Mouse (Mus musculus): Measurements from ENCODE around the gene Cdpf1. TPM values are rescaled to one million over a fixed set of nuclear protein-coding genes. Genes with fewer than 3 reads are reported as not detected.

The Cdpf1 gene
- 22.8 and 24.3 TPM in 2 replicates for polyA plus RNA-seq (2015; fragmentation: Nextera tagmentation; extraction: Ambion mirVana)

DNA sequence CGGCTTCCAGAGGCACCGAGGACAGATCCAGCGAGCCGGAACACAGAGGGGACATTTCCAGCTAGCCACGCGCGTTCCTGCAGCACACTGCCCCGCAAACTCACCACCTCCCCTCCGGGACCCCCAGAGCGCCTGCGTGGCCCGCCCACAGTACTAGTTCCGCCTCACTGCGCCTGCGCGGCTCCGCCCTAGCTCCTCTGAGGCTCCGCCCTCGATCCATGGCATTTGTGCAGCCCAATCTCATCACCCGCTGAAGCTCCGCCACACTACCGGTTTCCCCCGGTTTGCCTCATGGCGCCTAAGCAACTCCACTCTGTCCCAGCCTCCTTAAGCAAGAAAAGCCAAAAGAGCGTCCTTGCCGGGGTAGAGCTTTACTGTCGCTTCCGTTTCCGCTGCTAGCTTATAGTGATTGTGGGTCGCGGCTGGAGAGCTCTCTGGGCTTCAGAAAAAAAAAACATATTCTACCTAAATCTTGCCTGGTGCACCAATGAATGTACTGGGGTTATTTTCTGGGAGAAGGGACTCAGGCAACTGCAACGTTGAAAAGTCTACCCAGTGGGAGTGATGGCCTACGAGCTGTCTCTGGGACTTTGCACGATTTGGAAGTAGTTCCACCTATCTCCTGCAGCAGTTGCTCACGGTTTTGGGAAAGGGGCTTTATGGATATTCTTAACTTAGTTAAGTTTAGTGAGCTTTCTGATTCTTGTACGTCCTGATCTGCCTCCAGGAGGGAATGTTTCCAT is at the start of gene Cdpf1:
Cdpf1 (minus strand) TSS at position 163 of the 743 bp plus-strand sequence.
- Histone ChIP-seq H3K9me3 (no peaks in the 10 kb centered on the region), H3K4me1 (peaks cover 18% of the 10 kb centered on the region), H3K4me2 (replicated peaks) (peak within 1 kb of the TSS; percentile 70), H3K9ac (replicated peaks) (peak within 1 kb of the TSS; percentile 77), H3K27ac (replicated peaks) (peak within 1 kb of the TSS; percentile 95), H3K27me3 (no peaks in the 10 kb centered on the region), H3K36me3 (no peaks in the 10 kb centered on the region), H3K4me3 (peak within 1 kb of the TSS; percentile 74)
- ATAC-seq (replicated peaks): peak; percentile 96
- whole genome bisulfite sequencing: 3% methylated on average over 36 of the region's 36 CpGs

GRCm38 (mm10) chr15:85859490-85860031 is 48.1 kb upstream of the Cdpf1 start, which contains the start of gene Gtse1:
Gene Gtse1, plus strand, starts transcription at chr15:85859745.
- Histone ChIP-seq H3K27me3 (no peaks in the 10 kb centered on the region), H3K36me3 (peaks cover 11% of the 10 kb centered on the region; the same call in 1 of the 2 replicates), H3K4me1 (peaks cover 27% of the 10 kb centered on the region), H3K9me3 (no peaks in the 10 kb centered on the region), H3K4me2 (replicated peaks) (peak within 1 kb of the TSS; percentile 84), H3K9ac (replicated peaks) (peak within 1 kb of the TSS; percentile 67), H3K4me3 (peak within 1 kb of the TSS; percentile 48), H3K27ac (replicated peaks) (peak within 1 kb of the TSS; percentile 68)
- peak; percentile 100 for ATAC-seq (replicated peaks)
- under 1% methylated on average over 42 of the region's 42 CpGs for WGBS

DNA sequence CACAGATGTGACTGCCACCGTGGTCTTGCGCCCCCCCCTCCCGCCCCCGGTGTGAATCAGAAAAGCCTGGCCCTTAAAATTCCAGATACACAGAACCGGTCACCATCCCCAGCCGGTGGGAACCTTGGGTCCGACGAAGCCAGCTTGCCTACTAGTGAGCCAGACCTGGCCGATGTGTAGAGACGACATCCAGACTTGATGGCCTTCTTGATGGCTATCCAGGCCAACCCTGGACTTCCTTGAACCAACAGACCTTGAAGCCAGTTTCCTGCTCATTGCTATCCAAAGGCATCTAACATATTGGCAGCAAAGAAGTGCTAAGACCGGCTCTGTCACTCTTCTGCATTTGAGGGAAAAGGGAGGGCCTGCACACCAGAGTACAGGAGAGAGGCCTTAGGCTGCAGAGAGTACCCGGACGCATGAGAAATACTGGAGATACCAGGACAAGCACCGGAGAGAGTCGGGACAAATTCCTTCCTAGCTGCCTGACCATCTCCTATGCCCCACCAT is 47.5 kb upstream of the Cdpf1 start:
- Histone ChIP-seq H3K27me3 (no peaks in the 10 kb centered on the region), H3K36me3 (peaks cover 11% of the 10 kb centered on the region; the same call in 1 of the 2 replicates), H3K9me3 (no peaks in the 10 kb centered on the region), H3K4me1 (peaks cover 27% of the 10 kb centered on the region), H3K27ac (replicated peaks) (peak overlapping the region; percentile 68), H3K9ac (replicated peaks) (peak overlapping the region; percentile 67), H3K4me2 (replicated peaks) (peak overlapping the region; percentile 57), H3K4me3 (peak overlapping the region; percentile 48)
- WGBS: 8% methylated on average over 15 of the region's 15 CpGs
- ATAC-seq (replicated peaks): peak; percentile 36

DNA sequence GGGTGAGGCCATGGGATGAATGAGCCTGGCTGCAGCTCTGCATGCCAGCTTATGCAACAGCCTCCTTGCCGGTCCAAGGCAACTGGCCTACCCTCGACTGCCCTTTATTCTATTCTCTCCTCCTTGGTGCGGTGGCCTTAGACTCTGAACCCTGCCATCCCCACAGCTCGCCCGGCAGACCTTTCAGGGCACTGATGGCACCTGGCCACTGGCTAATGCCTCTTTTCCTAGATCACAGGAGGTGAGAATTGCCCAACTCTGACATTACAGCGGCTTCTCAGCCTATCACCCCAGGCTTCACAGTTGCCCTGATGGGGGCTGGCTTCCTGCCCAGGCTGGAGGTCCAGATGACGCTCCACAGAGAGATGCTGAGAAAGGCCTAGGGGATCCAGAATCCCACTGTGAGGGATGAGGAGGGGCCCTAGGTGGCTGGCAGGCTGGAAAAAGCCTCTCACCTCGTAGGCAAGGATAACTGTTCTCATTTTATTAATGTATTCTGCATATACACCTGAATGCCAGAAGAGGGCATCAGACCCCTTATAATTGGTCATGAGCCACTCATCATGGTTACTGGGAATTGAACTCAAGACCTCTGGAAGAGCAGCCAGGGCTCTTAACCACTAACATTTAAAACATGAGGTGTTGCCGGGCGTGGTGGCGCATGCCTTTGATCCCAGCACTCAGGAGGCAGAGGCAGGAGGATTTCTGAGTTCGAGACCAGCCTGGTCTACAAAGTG is 40.3 kb upstream of the Cdpf1 start:
- Histone ChIP-seq H3K27ac (replicated peaks) (no peak overlapping the region), H3K4me2 (replicated peaks) (no peak overlapping the region), H3K27me3 (no peaks in the 10 kb centered on the region), H3K4me1 (no peaks in the 10 kb centered on the region), H3K36me3 (no peaks in the 10 kb centered on the region), H3K9ac (replicated peaks) (no peak overlapping the region), H3K4me3 (no peak overlapping the region), H3K9me3 (no peaks in the 10 kb centered on the region)
- no peak for ATAC-seq (replicated peaks)
- 73% methylated on average over 12 of the region's 12 CpGs for WGBS

GRCm38 (mm10) chr15:85845071-85845470 is 33.6 kb upstream of the Cdpf1 start:
- no peak overlapping the region for H3K9ac ChIP-seq (replicated peaks)
- no peaks in the 10 kb centered on the region for H3K9me3 ChIP-seq
- no peaks in the 10 kb centered on the region for H3K4me1 ChIP-seq
- no peaks in the 10 kb centered on the region for H3K36me3 ChIP-seq
- H3K27ac ChIP-seq (replicated peaks): no peak overlapping the region
- no peaks in the 10 kb centered on the region for H3K27me3 ChIP-seq
- H3K4me3 ChIP-seq: no peak overlapping the region
- no peak for ATAC-seq (replicated peaks)
- no peak overlapping the region for H3K4me2 ChIP-seq (replicated peaks)

GRCm38 (mm10) chr15:85841796-85842360 is 30.4 kb upstream of the Cdpf1 start:
- H3K4me1 ChIP-seq: no peaks in the 10 kb centered on the region
- no peak overlapping the region for H3K27ac ChIP-seq (replicated peaks)
- WGBS: 80% methylated on average over 5 of the region's 5 CpGs
- H3K27me3 ChIP-seq: no peaks in the 10 kb centered on the region
- no peaks in the 10 kb centered on the region for H3K36me3 ChIP-seq
- no peaks in the 10 kb centered on the region for H3K9me3 ChIP-seq
- no peak overlapping the region for H3K4me2 ChIP-seq (replicated peaks)
- H3K4me3 ChIP-seq: no peak overlapping the region
- no peak for ATAC-seq (replicated peaks)
- no peak overlapping the region for H3K9ac ChIP-seq (replicated peaks)

DNA sequence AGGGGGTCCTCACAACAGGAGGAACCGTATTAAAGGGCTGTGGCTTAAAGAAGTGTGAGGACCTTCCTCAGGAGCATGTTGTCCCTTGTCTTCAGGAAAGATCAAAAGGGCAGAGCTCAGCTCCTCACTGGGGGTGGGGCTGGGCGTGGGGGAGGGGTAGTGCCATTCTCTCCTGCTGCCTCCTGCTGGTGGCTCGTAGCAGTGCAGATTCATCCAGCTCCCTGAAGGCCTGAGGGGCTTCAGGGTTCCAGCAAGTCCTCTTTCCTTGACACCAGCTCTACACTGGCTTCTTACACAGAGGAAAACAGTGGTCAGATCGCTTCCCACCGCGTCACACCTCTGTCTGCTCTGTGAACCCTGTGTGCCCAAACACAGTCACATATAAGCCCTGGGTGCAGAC is 29.5 kb upstream of the Cdpf1 start:
- Histone ChIP-seq H3K27ac (replicated peaks) (no peak overlapping the region), H3K36me3 (no peaks in the 10 kb centered on the region), H3K4me1 (no peaks in the 10 kb centered on the region), H3K27me3 (no peaks in the 10 kb centered on the region), H3K4me3 (no peak overlapping the region), H3K9me3 (no peaks in the 10 kb centered on the region), H3K9ac (replicated peaks) (no peak overlapping the region), H3K4me2 (replicated peaks) (no peak overlapping the region)
- ATAC-seq (replicated peaks): no peak
- 38% methylated on average over 6 of the region's 6 CpGs for WGBS

- ATAC-seq (replicated peaks): no peak
- no peak overlapping the region for H3K4me2 ChIP-seq (replicated peaks)
Observed at GRCm38 (mm10) chr15:85836887-85837286, 25.4 kb upstream of the Cdpf1 start.

DNA sequence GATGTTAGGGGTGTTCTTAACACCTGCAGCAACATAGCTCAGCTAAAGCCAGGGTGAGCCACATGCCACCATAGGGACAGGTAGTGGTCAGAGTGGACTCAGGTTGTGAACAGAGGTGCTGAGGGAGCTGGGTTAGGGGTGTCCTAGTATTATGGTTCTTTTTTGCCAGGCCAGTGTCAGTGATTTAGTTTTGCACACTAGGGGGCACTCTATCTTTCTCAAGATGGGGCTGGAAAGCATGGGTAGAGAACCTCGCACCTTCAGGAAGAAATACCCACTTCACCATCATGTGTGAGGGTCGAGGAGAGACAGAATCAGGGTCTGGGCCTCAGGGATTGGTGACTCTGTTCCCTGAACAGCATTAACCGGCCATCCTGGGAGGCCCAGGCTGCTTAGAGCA is 23.8 kb upstream of the Cdpf1 start:
- no peak for ATAC-seq (replicated peaks)
- Histone ChIP-seq H3K27ac (replicated peaks) (no peak overlapping the region), H3K4me3 (no peak overlapping the region), H3K36me3 (no peaks in the 10 kb centered on the region), H3K9me3 (no peaks in the 10 kb centered on the region), H3K9ac (replicated peaks) (no peak overlapping the region), H3K4me1 (peaks cover 14% of the 10 kb centered on the region), H3K4me2 (replicated peaks) (no peak overlapping the region), H3K27me3 (no peaks in the 10 kb centered on the region)
- WGBS: 60% methylated on average over 3 of the region's 3 CpGs

More at GRCm38 (mm10) chr15:85836887-85837286, 25.4 kb upstream of the Cdpf1 start:
- H3K27ac ChIP-seq (replicated peaks): no peak overlapping the region
- no peak overlapping the region for H3K4me3 ChIP-seq
- H3K9me3 ChIP-seq: no peaks in the 10 kb centered on the region
- H3K36me3 ChIP-seq: no peaks in the 10 kb centered on the region
- H3K9ac ChIP-seq (replicated peaks): no peak overlapping the region
- WGBS: 94% methylated on average over 5 of the region's 5 CpGs
- H3K27me3 ChIP-seq: no peaks in the 10 kb centered on the region
- H3K4me1 ChIP-seq: peaks cover 8% of the 10 kb centered on the region

- 51% methylated on average over 8 of the region's 8 CpGs for WGBS
- Histone ChIP-seq H3K27me3 (no peaks in the 10 kb centered on the region), H3K27ac (replicated peaks) (no peak overlapping the region), H3K9me3 (no peaks in the 10 kb centered on the region), H3K4me1 (peaks cover 14% of the 10 kb centered on the region), H3K4me3 (peak overlapping the region; percentile 62), H3K36me3 (no peaks in the 10 kb centered on the region), H3K4me2 (replicated peaks) (peak overlapping the region; percentile 71), H3K9ac (replicated peaks) (peak overlapping the region; percentile 57)
- ATAC-seq (replicated peaks): no peak
Observed at GRCm38 (mm10) chr15:85832599-85832998, 21.1 kb upstream of the Cdpf1 start.

DNA sequence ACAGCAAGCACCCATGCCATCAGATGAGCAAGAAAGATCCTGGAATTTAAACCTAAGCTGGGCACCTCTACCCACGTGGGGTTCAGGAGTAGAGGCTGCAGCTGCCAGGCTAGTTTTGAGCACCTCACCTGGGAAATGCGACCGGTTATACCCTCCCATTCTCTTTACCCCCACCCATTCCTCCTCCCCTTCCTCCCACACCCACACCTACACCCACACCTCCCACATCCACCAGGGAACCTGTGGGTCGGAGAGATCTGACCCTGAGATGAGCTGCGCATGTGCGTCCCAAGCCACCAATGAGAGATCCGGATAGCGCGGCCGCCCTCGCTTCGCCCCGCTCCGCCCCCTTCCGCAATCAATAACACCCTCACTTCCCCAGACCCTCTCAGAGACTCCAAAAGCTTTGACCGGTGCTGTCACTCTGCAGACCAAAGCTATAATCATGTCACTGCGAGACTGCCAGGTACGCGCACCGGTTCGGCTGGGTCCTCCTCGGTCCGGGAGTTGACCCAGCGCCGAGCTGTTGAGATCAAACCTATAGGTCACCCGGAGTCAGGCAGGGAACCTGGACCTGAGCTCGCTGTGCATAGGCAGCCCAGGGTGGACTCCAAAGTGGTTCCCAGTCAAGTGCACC is 20.6 kb upstream of the Cdpf1 start, which contains the start of gene Ttc38:
Ttc38 (plus strand) TSS at position 353 of the 637 bp plus-strand sequence.
- H3K9ac ChIP-seq (replicated peaks): peak within 1 kb of the TSS; percentile 57
- peaks cover 14% of the 10 kb centered on the region for H3K4me1 ChIP-seq
- no peaks in the 10 kb centered on the region for H3K36me3 ChIP-seq
- H3K27me3 ChIP-seq: no peaks in the 10 kb centered on the region
- peak within 1 kb of the TSS; percentile 62 for H3K4me3 ChIP-seq
- 1% methylated on average over 27 of the region's 27 CpGs for WGBS
- H3K9me3 ChIP-seq: no peaks in the 10 kb centered on the region
- H3K4me2 ChIP-seq (replicated peaks): peak within 1 kb of the TSS; percentile 71
- peak; percentile 95 for ATAC-seq (replicated peaks)
- H3K27ac ChIP-seq (replicated peaks): no peak within 1 kb of the TSS

All from forebrain, embryonic 15.5 days (tissue).